Mouse (Mus musculus): ENCODE measurements around the gene Sowahc. TPM values are rescaled to one million over a fixed set of nuclear protein-coding genes. Genes with fewer than 3 reads are reported as not detected.

The Sowahc gene
- total RNA-seq, 2 experiments from 2014 or later, result 6.2 to 7.8 TPM

- no peak for DNase-seq (ENCODE audit: low spot score in 2 of 2)
Observed at GRCm38 (mm10) chr10:59252396-59252795, 30.6 kb downstream of the Sowahc start.

- no peak for DNase-seq (ENCODE audit: low spot score in 2 of 2)
Observed at GRCm38 (mm10) chr10:59253541-59254079, 31.9 kb downstream of the Sowahc start.

GRCm38 (mm10) chr10:59256533-59256932 lies 34.8 kb downstream of the Sowahc start:
- DNase-seq (ENCODE audit: low spot score in 2 of 2), result no peak

GRCm38 (mm10) chr10:59259572-59259971 lies 37.8 kb downstream of the Sowahc start:
- peak; percentile 34 to 81 for DNase-seq (ENCODE audit: low spot score in 2 of 2)

GRCm38 (mm10) chr10:59261603-59262002 lies 39.9 kb downstream of the Sowahc start:
- DNase-seq (ENCODE audit: low spot score in 2 of 2), result no peak

- DNase-seq (ENCODE audit: low spot score in 2 of 2), result no peak
Observed at GRCm38 (mm10) chr10:59262021-59262420, 40.3 kb downstream of the Sowahc start.

GRCm38 (mm10) chr10:59262979-59263378 lies 41.2 kb downstream of the Sowahc start:
- DNase-seq (ENCODE audit: low spot score in 2 of 2), result no peak

- DNase-seq (ENCODE audit: low spot score in 2 of 2), result no peak
Observed at GRCm38 (mm10) chr10:59265067-59265466, 43.3 kb downstream of the Sowahc start.

GRCm38 (mm10) chr10:59265674-59266073 lies 43.9 kb downstream of the Sowahc start:
- DNase-seq (ENCODE audit: low spot score in 2 of 2), result no peak

GRCm38 (mm10) chr10:59266097-59266496 lies 44.3 kb downstream of the Sowahc start:
- no peak for DNase-seq (ENCODE audit: low spot score in 2 of 2)

GRCm38 (mm10) chr10:59267275-59267674 lies 45.5 kb downstream of the Sowahc start:
- no peak for DNase-seq (ENCODE audit: low spot score in 2 of 2)

GRCm38 (mm10) chr10:59268109-59268508 lies 46.4 kb downstream of the Sowahc start:
- no peak for DNase-seq (ENCODE audit: low spot score in 2 of 2)

GRCm38 (mm10) chr10:59268754-59269153 lies 47.0 kb downstream of the Sowahc start:
- DNase-seq (ENCODE audit: low spot score in 2 of 2), result no peak

GRCm38 (mm10) chr10:59275745-59276144 lies 54.0 kb downstream of the Sowahc start:
- no peak for DNase-seq (ENCODE audit: low spot score in 2 of 2)

Other genes starting within 250 kb of the Sowahc start
- 1 to 10 TPM; 7.3 to 8.5 TPM for gene Sept10, start 106 bp upstream of the Sowahc start, total RNA-seq (2021)
- 10 to 100 TPM; 58.3 to 63.9 TPM for gene P4ha1, start 101.3 kb downstream of the Sowahc start, total RNA-seq (2021)
- gene Gm10273, start 173.7 kb downstream of the Sowahc start, total RNA-seq (2021), result 10 to 100 TPM; 32.2 to 36.8 TPM
- not detected for gene Pla2g12b, start 181.7 kb downstream of the Sowahc start, total RNA-seq (2021)
- gene Oit3, start 219.8 kb downstream of the Sowahc start, total RNA-seq (2021), result under 1 TPM in 1 of 2 experiments, not detected in 1; 0.32 TPM